Mouse (Mus musculus): ENCODE data around the gene Tmem50b. TPM values are rescaled to one million over a fixed set of nuclear protein-coding genes. Genes with fewer than 3 reads are reported as not detected.

Tmem50b gene
- polyA plus RNA-seq, 1 experiment from 2014 or later: 7.1 TPM

DNA sequence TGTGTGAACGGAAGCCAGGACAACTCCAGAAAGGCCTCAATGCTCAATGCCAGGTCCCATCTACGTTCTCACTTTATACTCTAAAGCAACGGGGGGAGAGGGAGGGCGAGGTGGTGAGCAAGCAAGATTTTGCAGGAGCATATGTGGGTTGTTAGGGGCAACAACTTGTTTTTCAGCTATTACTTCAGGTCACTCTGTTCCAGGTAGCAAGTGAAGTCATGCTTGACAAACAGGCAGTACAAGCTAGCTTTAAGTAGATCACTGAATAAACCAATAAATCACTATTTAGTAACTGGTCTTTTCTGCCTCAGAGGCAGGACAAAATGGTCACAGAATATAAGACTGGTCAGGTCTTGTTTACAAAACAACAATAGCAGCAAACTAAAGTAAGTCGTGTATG is 12.0 kb downstream of the Tmem50b start:
- no peak overlapping the region for H3K27ac ChIP-seq (ENCODE audit: low read length)
- no peaks in the 10 kb centered on the region for H3K36me3 ChIP-seq (ENCODE audit: control insufficient read depth, insufficient read depth)
- 65% methylated on average over 5 of the region's 5 CpGs for WGBS (ENCODE audit: insufficient replicate concordance)
- H3K27me3 ChIP-seq (ENCODE audit: control insufficient read depth, insufficient read depth, low read depth, low read length): no peaks in the 10 kb centered on the region
- H3K4me1 ChIP-seq (ENCODE audit: control insufficient read depth, low read depth, low read length): peaks cover 3% of the 10 kb centered on the region; the same call in 1 of the 2 replicates
- no peak overlapping the region for H3K9ac ChIP-seq (ENCODE audit: low read depth, low read length)
- no peak for ATAC-seq (ENCODE audit: low read depth)
- no peak overlapping the region for H3K4me3 ChIP-seq (ENCODE audit: low read depth, low read length)
- no peak overlapping the region for H3K4me2 ChIP-seq (ENCODE audit: low read depth, low read length)
- H3K9me3 ChIP-seq (replicated peaks; ENCODE audit: control insufficient read depth, low read length): no peaks in the 10 kb centered on the region

DNA sequence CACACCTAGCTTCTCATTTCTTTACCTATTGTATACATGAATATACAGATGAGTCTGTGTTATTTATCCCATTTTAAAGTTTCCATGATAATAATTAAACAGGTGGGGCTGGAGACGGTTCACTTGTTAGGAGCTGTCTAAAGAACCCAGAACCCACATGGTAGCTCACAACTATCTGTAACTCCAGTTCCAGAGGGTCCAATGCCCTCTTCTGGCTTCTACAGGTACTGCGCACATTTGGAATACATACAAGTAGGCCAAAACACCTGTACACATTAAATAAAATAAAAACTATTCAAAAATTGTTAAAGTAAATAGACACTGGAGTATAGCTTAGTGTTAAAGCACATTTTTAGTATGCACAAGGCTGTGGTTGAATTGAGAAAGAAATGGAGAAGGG is 15.3 kb downstream of the Tmem50b start:
- Histone ChIP-seq H3K27me3 (ENCODE audit: control insufficient read depth, insufficient read depth, low read depth, low read length) (no peaks in the 10 kb centered on the region), H3K4me3 (ENCODE audit: low read depth, low read length) (no peak overlapping the region), H3K9ac (ENCODE audit: low read depth, low read length) (no peak overlapping the region), H3K4me1 (ENCODE audit: control insufficient read depth, low read depth, low read length) (no peaks in the 10 kb centered on the region), H3K27ac (ENCODE audit: low read length) (no peak overlapping the region), H3K36me3 (ENCODE audit: control insufficient read depth, insufficient read depth) (no peaks in the 10 kb centered on the region), H3K9me3 (replicated peaks; ENCODE audit: control insufficient read depth, low read length) (no peaks in the 10 kb centered on the region), H3K4me2 (ENCODE audit: low read depth, low read length) (no peak overlapping the region)
- 36% methylated on average over 2 of the region's 2 CpGs for WGBS (ENCODE audit: insufficient replicate concordance)
- ATAC-seq (ENCODE audit: low read depth): no peak

DNA sequence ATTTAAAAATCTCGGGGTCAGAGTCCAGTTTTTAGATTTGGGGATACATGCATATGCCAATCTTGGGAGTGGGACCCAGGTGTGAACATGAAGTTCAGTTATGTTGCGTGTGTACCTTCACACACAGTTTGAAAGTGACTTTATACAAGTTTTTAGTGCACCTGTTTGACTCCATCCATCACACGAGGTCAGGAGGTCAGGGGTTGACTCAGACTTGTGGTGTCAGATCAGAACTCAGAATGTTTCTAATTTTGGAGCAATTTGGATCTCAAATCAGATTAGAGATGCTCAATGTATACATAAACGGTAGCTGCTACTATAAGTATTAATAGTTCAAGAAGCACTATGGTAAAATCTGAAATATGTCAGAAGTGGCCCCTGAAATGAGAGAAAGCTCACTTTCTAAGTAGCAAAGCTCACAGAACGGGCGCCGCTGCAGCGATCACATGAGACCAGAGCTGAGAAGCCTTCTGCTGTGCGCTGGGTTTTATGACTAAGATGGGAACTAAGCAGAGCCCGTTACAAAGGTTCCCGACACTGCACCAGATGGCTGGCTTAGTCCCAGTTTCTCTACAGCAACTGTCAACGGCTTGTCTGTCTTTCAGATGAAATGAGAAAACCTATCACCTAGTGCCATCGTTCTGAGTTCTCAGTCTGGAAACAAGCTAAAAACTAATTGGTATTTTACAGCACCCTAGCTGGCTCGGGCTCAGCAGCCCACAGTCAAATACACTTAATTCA is 18.4 kb downstream of the Tmem50b start:
- Histone ChIP-seq H3K36me3 (ENCODE audit: control insufficient read depth, insufficient read depth) (no peaks in the 10 kb centered on the region), H3K27ac (ENCODE audit: low read length) (no peak overlapping the region)

GRCm38 (mm10) chr16:91575151-91575550 is 22.4 kb downstream of the Tmem50b start:
- Histone ChIP-seq H3K27me3 (ENCODE audit: control insufficient read depth, insufficient read depth, low read depth, low read length) (no peaks in the 10 kb centered on the region), H3K4me2 (ENCODE audit: low read depth, low read length) (no peak overlapping the region), H3K4me3 (ENCODE audit: low read depth, low read length) (no peak overlapping the region), H3K4me1 (ENCODE audit: control insufficient read depth, low read depth, low read length) (no peaks in the 10 kb centered on the region), H3K9ac (ENCODE audit: low read depth, low read length) (no peak overlapping the region), H3K36me3 (ENCODE audit: control insufficient read depth, insufficient read depth) (no peaks in the 10 kb centered on the region), H3K27ac (ENCODE audit: low read length) (no peak overlapping the region), H3K9me3 (replicated peaks; ENCODE audit: control insufficient read depth, low read length) (no peaks in the 10 kb centered on the region)
- 75% methylated on average over 13 of the region's 13 CpGs for WGBS (ENCODE audit: insufficient replicate concordance)
- no peak for ATAC-seq (ENCODE audit: low read depth)

More for the DNA sequence above, 18.4 kb downstream of the Tmem50b start:
- no peak for ATAC-seq (ENCODE audit: low read depth)
- Histone ChIP-seq H3K9me3 (replicated peaks; ENCODE audit: control insufficient read depth, low read length) (no peaks in the 10 kb centered on the region), H3K4me1 (ENCODE audit: control insufficient read depth, low read depth, low read length) (no peaks in the 10 kb centered on the region), H3K4me2 (ENCODE audit: low read depth, low read length) (no peak overlapping the region), H3K27me3 (ENCODE audit: control insufficient read depth, insufficient read depth, low read depth, low read length) (no peaks in the 10 kb centered on the region), H3K9ac (ENCODE audit: low read depth, low read length) (no peak overlapping the region), H3K4me3 (ENCODE audit: low read depth, low read length) (no peak overlapping the region)
- 73% methylated on average over 14 of the region's 14 CpGs for WGBS (ENCODE audit: insufficient replicate concordance)

DNA sequence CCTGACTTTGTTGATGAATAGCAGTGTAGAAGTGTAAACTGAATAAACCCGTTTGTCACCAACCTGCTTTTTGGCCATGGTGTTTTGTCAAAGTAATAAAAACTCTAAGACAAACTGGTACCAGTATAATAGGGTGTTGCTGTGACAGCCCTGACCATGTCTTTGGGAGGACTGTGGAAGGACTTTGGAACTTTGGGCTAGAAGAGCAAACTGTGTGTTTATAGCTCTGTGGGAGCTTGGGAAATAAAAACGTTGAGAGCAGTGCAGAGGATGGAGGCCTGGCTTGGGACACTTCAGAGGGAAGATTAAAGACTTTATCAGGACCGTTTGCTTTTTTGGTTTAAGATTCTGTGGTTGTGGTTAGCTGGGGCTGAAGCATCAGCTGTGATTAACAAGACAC is 26.5 kb downstream of the Tmem50b start:
- peak; percentile 71 for ATAC-seq (ENCODE audit: low read depth)

DNA sequence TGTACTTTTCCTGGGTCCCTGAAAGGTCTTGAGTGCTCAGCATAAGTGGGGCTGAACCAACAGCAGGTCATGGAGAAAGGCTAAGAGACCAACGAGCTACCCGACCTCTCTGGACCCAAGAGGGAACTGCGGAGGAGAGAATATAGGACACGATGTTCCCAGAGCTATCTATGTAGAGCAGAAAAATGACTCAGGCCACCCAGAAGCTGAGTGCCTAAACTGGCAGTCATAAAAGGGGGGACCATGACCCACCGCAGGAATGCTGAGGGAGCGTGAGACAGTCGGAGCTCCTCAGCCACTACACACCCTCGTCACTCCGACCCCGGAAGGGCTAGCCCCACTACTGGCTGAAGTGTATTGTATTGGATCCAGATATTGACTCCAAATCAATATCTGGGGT is 28.6 kb downstream of the Tmem50b start:
- no peak overlapping the region for H3K4me2 ChIP-seq (ENCODE audit: low read depth, low read length)
- no peak overlapping the region for H3K4me3 ChIP-seq (ENCODE audit: low read depth, low read length)
- no peak overlapping the region for H3K9ac ChIP-seq (ENCODE audit: low read depth, low read length)
- H3K27ac ChIP-seq (ENCODE audit: low read length): no peak overlapping the region
- peaks cover 15% of the 10 kb centered on the region for H3K4me1 ChIP-seq (ENCODE audit: control insufficient read depth, low read depth, low read length)
- no peak for ATAC-seq (ENCODE audit: low read depth)
- no peaks in the 10 kb centered on the region for H3K36me3 ChIP-seq (ENCODE audit: control insufficient read depth, insufficient read depth)
- no peaks in the 10 kb centered on the region for H3K9me3 ChIP-seq (replicated peaks; ENCODE audit: control insufficient read depth, low read length)
- H3K27me3 ChIP-seq (ENCODE audit: control insufficient read depth, insufficient read depth, low read depth, low read length): no peaks in the 10 kb centered on the region
- whole genome bisulfite sequencing (ENCODE audit: insufficient replicate concordance): 75% methylated on average over 10 of the region's 10 CpGs

More for the DNA sequence above, 26.5 kb downstream of the Tmem50b start:
- Histone ChIP-seq H3K9ac (ENCODE audit: low read depth, low read length) (no peak overlapping the region), H3K27me3 (ENCODE audit: control insufficient read depth, insufficient read depth, low read depth, low read length) (no peaks in the 10 kb centered on the region), H3K36me3 (ENCODE audit: control insufficient read depth, insufficient read depth) (no peaks in the 10 kb centered on the region), H3K4me1 (ENCODE audit: control insufficient read depth, low read depth, low read length) (no peaks in the 10 kb centered on the region), H3K4me2 (ENCODE audit: low read depth, low read length) (no peak overlapping the region), H3K9me3 (replicated peaks; ENCODE audit: control insufficient read depth, low read length) (no peaks in the 10 kb centered on the region), H3K4me3 (ENCODE audit: low read depth, low read length) (no peak overlapping the region), H3K27ac (ENCODE audit: low read length) (no peak overlapping the region)
- WGBS (ENCODE audit: insufficient replicate concordance): 18% methylated on average over 3 of the region's 3 CpGs

DNA sequence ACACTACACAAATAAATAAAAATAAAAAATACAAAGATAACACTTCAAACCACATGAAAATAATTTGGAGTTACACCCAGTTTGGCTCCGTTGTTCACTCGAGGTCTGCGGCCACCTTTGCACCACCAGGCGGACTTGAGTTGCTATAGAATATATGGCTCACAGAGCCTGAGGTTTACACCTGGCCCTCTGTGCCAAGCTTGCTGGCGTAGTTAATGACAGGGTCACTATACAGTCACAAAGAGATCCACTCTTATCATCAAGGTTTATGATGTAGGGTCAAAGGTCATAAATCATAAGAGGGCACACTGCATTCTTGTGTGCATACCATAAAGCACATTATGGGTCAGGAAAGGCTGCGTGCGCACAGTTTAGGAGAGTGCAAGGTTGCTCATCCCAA is 31.6 kb downstream of the Tmem50b start:
- Histone ChIP-seq H3K9me3 (replicated peaks; ENCODE audit: control insufficient read depth, low read length) (no peaks in the 10 kb centered on the region), H3K4me1 (ENCODE audit: control insufficient read depth, low read depth, low read length) (peaks cover 15% of the 10 kb centered on the region), H3K36me3 (ENCODE audit: control insufficient read depth, insufficient read depth) (peaks cover 3% of the 10 kb centered on the region), H3K4me2 (ENCODE audit: low read depth, low read length) (no peak overlapping the region), H3K27ac (ENCODE audit: low read length) (no peak overlapping the region), H3K27me3 (ENCODE audit: control insufficient read depth, insufficient read depth, low read depth, low read length) (no peaks in the 10 kb centered on the region), H3K4me3 (ENCODE audit: low read depth, low read length) (no peak overlapping the region), H3K9ac (ENCODE audit: low read depth, low read length) (no peak overlapping the region)
- WGBS (ENCODE audit: insufficient replicate concordance): 82% methylated on average over 7 of the region's 7 CpGs
- no peak for ATAC-seq (ENCODE audit: low read depth)

DNA sequence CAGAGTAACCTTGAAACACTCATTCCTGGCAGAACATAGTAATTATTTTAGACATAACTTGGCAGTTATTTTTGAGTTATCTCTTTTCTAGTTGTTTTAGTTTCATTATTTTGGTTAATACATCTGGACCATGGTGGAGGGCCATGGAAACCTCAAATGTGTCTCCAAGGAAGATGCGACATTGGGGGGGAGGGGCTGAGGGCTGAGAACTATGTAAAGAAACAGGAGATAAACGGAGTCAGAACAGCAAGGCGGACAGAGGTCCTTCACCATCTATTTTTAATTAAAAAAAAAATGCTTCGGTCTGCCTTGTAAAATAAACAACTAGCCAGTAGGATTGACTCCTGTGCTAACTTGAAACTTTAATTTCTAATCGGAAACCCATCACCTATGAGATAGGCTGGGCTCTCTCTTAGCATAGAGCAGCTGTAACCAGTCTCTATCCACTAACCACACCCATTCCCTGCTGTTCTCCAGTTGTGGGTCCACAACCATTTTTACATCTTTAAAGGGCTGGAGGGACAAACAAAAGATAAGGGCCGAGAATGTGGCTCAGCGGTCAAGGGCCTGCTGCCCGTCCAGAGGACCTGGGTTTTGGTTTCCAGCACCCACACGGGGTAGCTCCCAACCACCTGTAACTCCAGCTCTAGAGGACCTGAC is 32.2 kb downstream of the Tmem50b start:
- Histone ChIP-seq H3K36me3 (ENCODE audit: control insufficient read depth, insufficient read depth) (peaks cover 3% of the 10 kb centered on the region), H3K27me3 (ENCODE audit: control insufficient read depth, insufficient read depth, low read depth, low read length) (no peaks in the 10 kb centered on the region), H3K4me2 (ENCODE audit: low read depth, low read length) (no peak overlapping the region), H3K4me3 (ENCODE audit: low read depth, low read length) (no peak overlapping the region), H3K9ac (ENCODE audit: low read depth, low read length) (no peak overlapping the region), H3K27ac (ENCODE audit: low read length) (no peak overlapping the region), H3K4me1 (ENCODE audit: control insufficient read depth, low read depth, low read length) (peaks cover 15% of the 10 kb centered on the region), H3K9me3 (replicated peaks; ENCODE audit: control insufficient read depth, low read length) (no peaks in the 10 kb centered on the region)
- 55% methylated on average over 9 of the region's 9 CpGs for WGBS (ENCODE audit: insufficient replicate concordance)
- no peak for ATAC-seq (ENCODE audit: low read depth)

GRCm38 (mm10) chr16:91564580-91565291 is 32.9 kb downstream of the Tmem50b start:
- Histone ChIP-seq H3K36me3 (ENCODE audit: control insufficient read depth, insufficient read depth) (peaks cover 3% of the 10 kb centered on the region), H3K9me3 (replicated peaks; ENCODE audit: control insufficient read depth, low read length) (no peaks in the 10 kb centered on the region), H3K4me2 (ENCODE audit: low read depth, low read length) (no peak overlapping the region), H3K4me3 (ENCODE audit: low read depth, low read length) (no peak overlapping the region), H3K27me3 (ENCODE audit: control insufficient read depth, insufficient read depth, low read depth, low read length) (no peaks in the 10 kb centered on the region), H3K9ac (ENCODE audit: low read depth, low read length) (no peak overlapping the region), H3K4me1 (ENCODE audit: control insufficient read depth, low read depth, low read length) (peaks cover 15% of the 10 kb centered on the region), H3K27ac (ENCODE audit: low read length) (no peak overlapping the region; the same call in 1 of the 2 replicates)
- peak; percentile 61 for ATAC-seq (ENCODE audit: low read depth)
- WGBS (ENCODE audit: insufficient replicate concordance): 61% methylated on average over 4 of the region's 4 CpGs
